Mouse (Mus musculus) heart, embryonic 14.5 days (tissue): Measurements from ENCODE around the gene Pm20d1. TPM values are rescaled to one million over a fixed set of nuclear protein-coding genes. Genes with fewer than 3 reads are reported as not detected.

Source experiments
- ATAC-seq: fragments of 200-750 bp; cut with Nextera tagmentation; 2 replicates; pipeline ENCODE4 v1.8.0; 2017; ENCODE audit warnings: low read depth, moderate TSS enrichment; ENCODE audit not compliant: insufficient number of reproducible peaks, insufficient read depth, low FRiP score
- H3K27ac ChIP-seq, 2 experiments: fragments of 200-500 bp in 1 of 2; fragments of 300-500 bp in 1 of 2; sonication (generic) in 1 of 2; replicated peaks in 1 of 2; 2 replicates each; pipeline ENCODE4 v1.5.1; 2012 to 2014; ENCODE audit warnings: low read depth in 2 of 2, low read length in 2 of 2, control low read depth in 1 of 2, mild to moderate bottlenecking in 1 of 2, mixed read lengths in 1 of 2; ENCODE audit not compliant: control insufficient read depth in 1 of 2, insufficient read depth in 1 of 2
- H3K27me3 ChIP-seq: fragments of 300-500 bp; sonication (generic); 2 replicates; pipeline ENCODE4 v1.6.1; 2014; ENCODE audit warnings: mild to moderate bottlenecking, low read length, control low read depth; ENCODE audit not compliant: control insufficient read depth, insufficient read depth
- H3K36me3 ChIP-seq: fragments of 300-500 bp; sonication (generic); 2 replicates; pipeline ENCODE4 v1.6.1; 2014; ENCODE audit warnings: mild to moderate bottlenecking, control low read depth, low read length, mixed read lengths; ENCODE audit not compliant: control insufficient read depth, insufficient read depth
- H3K4me1 ChIP-seq, 2 experiments: fragments of 200-500 bp in 1 of 2; fragments of 300-500 bp in 1 of 2; sonication (generic) in 1 of 2; 2 replicates each; pipeline ENCODE4 v1.6.1; 2012 to 2014; ENCODE audit warnings: low read length in 2 of 2, control low read depth in 1 of 2, mixed read lengths in 1 of 2; ENCODE audit not compliant: control insufficient read depth in 2 of 2, insufficient read depth in 2 of 2
- H3K4me2 ChIP-seq: fragments of 300-500 bp; sonication (generic); 2 replicates; pipeline ENCODE4 v1.6.1; 2014; ENCODE audit warnings: mild to moderate bottlenecking, low read length
- H3K4me3 ChIP-seq, 2 experiments: fragments of 200-500 bp in 1 of 2; fragments of 300-500 bp in 1 of 2; sonication (generic) in 1 of 2; 2 replicates each; pipeline ENCODE4 v1.5.1; 2012 to 2014; ENCODE audit warnings: low read length in 2 of 2, mild to moderate bottlenecking in 2 of 2, control low read depth in 1 of 2, low read depth in 1 of 2, moderate library complexity in 1 of 2; ENCODE audit not compliant: control insufficient read depth in 1 of 2, insufficient read depth in 1 of 2
- H3K9ac ChIP-seq: fragments of 300-500 bp; sonication (generic); 2 replicates; pipeline ENCODE4 v1.6.1; 2014; ENCODE audit warnings: mild to moderate bottlenecking, low read length
- H3K9me3 ChIP-seq: fragments of 300-500 bp; sonication (generic); 2 replicates; pipeline ENCODE4 v1.6.1; 2016; ENCODE audit warnings: low read length, control low read depth; ENCODE audit not compliant: control insufficient read depth
- WGBS: fragments of 180-500 bp; shearing (Covaris S2); extraction: QIAGEN DNeasy Blood & Tissue Kit; methylation state at CpG from one replicate; pipeline ENCODE4 v1.1.7; 2014; 5-methylcytosine and 5-hydroxymethylcytosine counted together
- polyA plus RNA-seq: library from polyadenylated mRNA; unstranded; fragments of >200 nt; fragmentation: Nextera tagmentation; extraction: Ambion mirVana; gene quantifications from 2 replicates; pipeline ENCODE4 v1.2.1, GENCODE M21; 2014

The Pm20d1 gene
- polyA plus RNA-seq, 1 experiment from 2014 or later = 2.1 TPM

- Histone ChIP-seq H3K9me3 (no peaks in the 10 kb centered on the region), H3K27me3 (no peaks in the 10 kb centered on the region), H3K9ac (no peak overlapping the region), H3K4me3 (no peak overlapping the region), H3K36me3 (no peaks in the 10 kb centered on the region), H3K4me2 (no peak overlapping the region), H3K27ac (no peak overlapping the region), H3K4me1 (peaks cover 0 to 6% of the 10 kb centered on the region in 2 experiments; a peak in 2 of 4 replicates)
- ATAC-seq = no peak
- WGBS = 86% methylated on average over 3 of the region's 3 CpGs
Observed at GRCm38 (mm10) chr1:131795171-131795570, 2.0 kb upstream of the Pm20d1 start.

GRCm38 (mm10) chr1:131800001-131800400 is 2.8 kb downstream of the Pm20d1 start:
- H3K4me1 ChIP-seq = peaks cover 0 to 6% of the 10 kb centered on the region in 2 experiments; a peak in 2 of 4 replicates
- H3K4me2 ChIP-seq = no peak overlapping the region
- H3K4me3 ChIP-seq = no peak overlapping the region
- H3K36me3 ChIP-seq = no peaks in the 10 kb centered on the region
- H3K27ac ChIP-seq = no peak overlapping the region
- 73% methylated on average over 1 of the region's 1 CpGs for WGBS
- no peak overlapping the region for H3K9ac ChIP-seq
- no peak for ATAC-seq
- no peaks in the 10 kb centered on the region for H3K9me3 ChIP-seq
- H3K27me3 ChIP-seq = no peaks in the 10 kb centered on the region

GRCm38 (mm10) chr1:131801071-131801470 is 3.9 kb downstream of the Pm20d1 start:
- ATAC-seq = no peak
- Histone ChIP-seq H3K36me3 (no peaks in the 10 kb centered on the region), H3K4me3 (no peak overlapping the region), H3K27me3 (no peaks in the 10 kb centered on the region), H3K9me3 (no peaks in the 10 kb centered on the region), H3K4me2 (no peak overlapping the region), H3K4me1 (peaks cover 0 to 6% of the 10 kb centered on the region in 2 experiments; a peak in 2 of 4 replicates), H3K27ac (no peak overlapping the region), H3K9ac (no peak overlapping the region)
- WGBS = 89% methylated on average over 8 of the region's 8 CpGs

- H3K27me3 ChIP-seq = no peaks in the 10 kb centered on the region
- no peak for ATAC-seq
- no peak overlapping the region for H3K27ac ChIP-seq
- H3K9me3 ChIP-seq = no peaks in the 10 kb centered on the region
- H3K9ac ChIP-seq = no peak overlapping the region
- no peaks in the 10 kb centered on the region for H3K36me3 ChIP-seq
- no peak overlapping the region for H3K4me2 ChIP-seq
- WGBS = 67% methylated on average over 5 of the region's 5 CpGs
- H3K4me3 ChIP-seq = no peak overlapping the region
- no peaks in the 10 kb centered on the region for H3K4me1 ChIP-seq
Observed at GRCm38 (mm10) chr1:131802652-131803051, 5.5 kb downstream of the Pm20d1 start.

GRCm38 (mm10) chr1:131804166-131804565 is 7.0 kb downstream of the Pm20d1 start:
- Histone ChIP-seq H3K9me3 (no peaks in the 10 kb centered on the region), H3K36me3 (no peaks in the 10 kb centered on the region), H3K27me3 (no peaks in the 10 kb centered on the region), H3K4me2 (no peak overlapping the region), H3K27ac (no peak overlapping the region), H3K4me3 (no peak overlapping the region), H3K9ac (no peak overlapping the region), H3K4me1 (no peaks in the 10 kb centered on the region)
- WGBS = 94% methylated on average over 3 of the region's 3 CpGs
- no peak for ATAC-seq

- Histone ChIP-seq H3K9me3 (no peaks in the 10 kb centered on the region), H3K4me1 (peaks cover 3% of the 10 kb centered on the region in 2 experiments; a peak in 2 of 4 replicates), H3K27ac (no peak overlapping the region), H3K9ac (no peak overlapping the region), H3K36me3 (no peaks in the 10 kb centered on the region), H3K4me3 (no peak overlapping the region), H3K27me3 (no peaks in the 10 kb centered on the region), H3K4me2 (no peak overlapping the region)
- WGBS = 77% methylated on average over 1 of the region's 1 CpGs
- ATAC-seq = no peak
Observed at GRCm38 (mm10) chr1:131808986-131809385, 11.8 kb downstream of the Pm20d1 start.

- WGBS = 60% methylated on average over 2 of the region's 2 CpGs
- H3K36me3 ChIP-seq = no peaks in the 10 kb centered on the region
- peaks cover 3% of the 10 kb centered on the region in 2 experiments; a peak in 2 of 4 replicates for H3K4me1 ChIP-seq
- no peak overlapping the region for H3K9ac ChIP-seq
- no peak overlapping the region for H3K4me2 ChIP-seq
- no peaks in the 10 kb centered on the region for H3K9me3 ChIP-seq
- no peak overlapping the region for H3K27ac ChIP-seq
- no peaks in the 10 kb centered on the region for H3K27me3 ChIP-seq
- no peak overlapping the region for H3K4me3 ChIP-seq
- no peak for ATAC-seq
Observed at GRCm38 (mm10) chr1:131809651-131810050, 12.5 kb downstream of the Pm20d1 start.

- H3K4me3 ChIP-seq = no peak overlapping the region
- H3K36me3 ChIP-seq = no peaks in the 10 kb centered on the region
- no peaks in the 10 kb centered on the region for H3K27me3 ChIP-seq
- peaks cover 3% of the 10 kb centered on the region in 2 experiments; a peak in 2 of 4 replicates for H3K4me1 ChIP-seq
- H3K9me3 ChIP-seq = no peaks in the 10 kb centered on the region
- H3K9ac ChIP-seq = no peak overlapping the region
- no peak overlapping the region for H3K4me2 ChIP-seq
- WGBS = 74% methylated on average over 1 of the region's 1 CpGs
- H3K27ac ChIP-seq = no peak overlapping the region
- no peak for ATAC-seq
Observed at GRCm38 (mm10) chr1:131811393-131811792, 14.2 kb downstream of the Pm20d1 start.
